Mouse (Mus musculus): ENCODE results near the gene Car14.
"Not testable (repeated sequence)": the region's sequence is repeated elsewhere in the genome, so short reads cannot be mapped to it uniquely, and the experiment has no call there.

Gene Car14

GRCm38 (mm10) chr3:95923429-95923828 is 18.9 kb upstream of the Car14 start:
- not testable (repeated sequence) for DNase-seq

DNA sequence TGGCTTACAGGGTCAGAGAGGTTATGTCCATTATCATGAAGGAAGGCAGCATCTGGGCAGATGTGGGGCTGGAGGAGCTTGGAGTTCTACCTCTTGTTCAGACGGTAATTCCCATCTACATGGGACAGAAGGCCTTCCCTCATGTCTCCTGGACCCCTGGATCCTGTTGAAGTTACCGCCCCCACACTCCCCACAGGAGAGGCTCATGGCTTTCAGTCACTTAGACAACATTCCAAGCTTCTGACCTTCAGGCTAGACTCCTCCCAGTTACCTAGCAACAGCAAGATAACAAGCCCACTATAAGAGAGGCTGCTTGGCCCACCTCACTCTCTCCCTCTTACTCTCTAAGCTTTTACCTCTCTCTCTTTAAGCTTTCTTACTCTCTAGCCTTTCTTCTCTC is 16.0 kb upstream of the Car14 start:
- DNase-seq, result not testable (repeated sequence)

GRCm38 (mm10) chr3:95916760-95917159 is 12.3 kb upstream of the Car14 start:
- DNase-seq, result no peak

DNA sequence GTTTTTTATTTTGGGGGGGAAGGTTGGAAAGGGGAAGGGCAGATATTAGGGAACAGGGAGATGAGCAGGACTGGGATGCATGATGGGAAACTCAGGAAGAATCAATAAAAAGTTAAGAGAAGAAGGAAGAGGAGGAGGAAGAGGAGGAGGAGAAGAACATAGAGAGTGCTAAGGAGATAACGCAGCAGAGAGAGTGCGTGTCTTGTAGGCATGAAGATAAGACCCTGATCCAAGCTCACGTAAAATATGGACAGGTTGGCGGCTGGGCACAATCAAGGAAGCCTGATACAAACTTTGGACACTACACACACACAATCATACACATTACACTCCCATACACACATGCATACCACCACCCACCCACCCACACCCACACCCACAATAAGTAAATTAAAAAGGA is 10.2 kb upstream of the Car14 start:
- no peak for DNase-seq

- no peak for DNase-seq
Measured at GRCm38 (mm10) chr3:95907613-95908012, 3.1 kb upstream of the Car14 start.

DNA sequence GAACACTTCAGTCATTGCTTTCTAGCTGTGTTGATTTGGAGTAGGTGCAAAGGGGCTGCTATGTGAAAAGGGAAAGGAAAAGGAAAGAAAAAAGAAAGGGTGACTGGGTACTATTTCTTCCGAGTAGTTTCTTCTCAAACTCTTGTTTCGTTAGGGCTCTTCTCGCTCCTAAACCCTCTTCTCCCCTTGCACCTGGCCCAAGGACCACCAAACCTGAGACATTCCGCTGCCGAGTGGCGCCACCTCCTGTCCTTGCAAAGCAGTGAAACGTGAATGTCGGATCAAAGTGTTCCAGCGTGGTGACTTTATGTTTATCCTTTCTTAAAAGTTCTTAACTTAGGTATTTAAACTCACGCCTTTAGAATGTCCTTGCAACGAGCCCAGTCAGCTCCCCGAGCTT is 2.4 kb upstream of the Car14 start:
- DNase-seq, result peak; percentile 61

GRCm38 (mm10) chr3:95905940-95906492 is 1.5 kb upstream of the Car14 start:
- peak; percentile 56 for DNase-seq

DNA sequence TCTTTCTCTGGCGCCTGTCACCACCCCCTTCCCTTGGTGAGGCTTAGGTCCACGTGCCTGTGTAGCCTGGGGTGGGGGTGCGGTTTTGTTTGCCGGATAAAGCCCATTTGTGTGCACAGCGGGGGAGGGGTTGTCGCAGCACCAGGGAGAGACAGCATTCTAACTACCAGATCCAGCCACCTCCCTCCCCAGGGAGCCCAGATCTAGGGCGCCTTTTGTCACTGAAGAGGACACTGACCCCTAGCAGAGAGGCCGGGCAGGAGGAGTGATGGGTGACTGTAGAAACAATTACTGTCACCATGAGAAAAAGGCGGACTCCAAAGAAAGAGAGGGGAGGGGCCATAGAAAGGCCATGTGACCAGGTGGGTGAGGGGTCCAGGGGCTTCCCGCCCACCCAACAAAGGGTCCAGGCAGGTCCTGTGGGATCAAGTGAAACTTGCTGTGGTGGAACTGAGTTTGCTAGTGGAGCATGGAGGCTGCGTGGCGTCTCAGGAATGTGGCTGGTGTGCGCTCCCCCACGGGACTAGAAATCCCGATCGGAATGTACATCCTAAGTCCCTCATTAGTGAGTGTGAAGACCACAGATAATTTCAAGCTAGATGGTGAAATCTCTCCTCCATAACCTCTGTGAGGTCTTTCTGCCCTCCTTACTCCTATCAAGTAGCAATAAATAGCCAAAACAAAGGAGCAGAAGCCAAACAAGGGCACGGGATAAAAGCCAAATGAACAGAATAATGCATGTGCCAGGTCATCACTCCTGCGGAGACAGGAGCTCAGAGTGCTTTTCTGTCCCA is 852 bp upstream of the Car14 start:
- DNase-seq, result no peak

- DNase-seq, result peak; percentile 65
Measured at GRCm38 (mm10) chr3:95903753-95904502, 563 bp downstream of the Car14 start.

DNA sequence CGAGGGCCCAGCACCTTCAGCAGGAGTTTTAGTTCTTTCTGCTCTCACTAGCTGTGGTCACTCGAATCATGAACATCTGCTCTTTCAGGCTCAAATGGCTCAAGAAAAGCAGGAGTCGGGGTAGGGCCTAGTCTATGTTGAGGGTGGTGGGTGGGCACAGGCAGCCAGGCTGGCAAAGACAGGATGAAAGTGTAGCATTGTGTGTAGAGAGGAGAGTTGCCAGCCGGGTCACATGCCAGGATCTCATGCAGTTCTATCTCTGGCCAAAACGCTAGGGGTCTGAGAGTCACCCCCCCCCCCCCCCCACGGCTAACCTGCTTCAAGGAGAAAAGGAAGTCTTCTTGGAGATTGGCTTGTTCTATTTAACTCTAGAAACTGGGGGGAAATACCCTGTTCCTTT is 1.8 kb downstream of the Car14 start:
- no peak for DNase-seq

GRCm38 (mm10) chr3:95902373-95902625 is 2.2 kb downstream of the Car14 start:
- DNase-seq, result no peak

DNA sequence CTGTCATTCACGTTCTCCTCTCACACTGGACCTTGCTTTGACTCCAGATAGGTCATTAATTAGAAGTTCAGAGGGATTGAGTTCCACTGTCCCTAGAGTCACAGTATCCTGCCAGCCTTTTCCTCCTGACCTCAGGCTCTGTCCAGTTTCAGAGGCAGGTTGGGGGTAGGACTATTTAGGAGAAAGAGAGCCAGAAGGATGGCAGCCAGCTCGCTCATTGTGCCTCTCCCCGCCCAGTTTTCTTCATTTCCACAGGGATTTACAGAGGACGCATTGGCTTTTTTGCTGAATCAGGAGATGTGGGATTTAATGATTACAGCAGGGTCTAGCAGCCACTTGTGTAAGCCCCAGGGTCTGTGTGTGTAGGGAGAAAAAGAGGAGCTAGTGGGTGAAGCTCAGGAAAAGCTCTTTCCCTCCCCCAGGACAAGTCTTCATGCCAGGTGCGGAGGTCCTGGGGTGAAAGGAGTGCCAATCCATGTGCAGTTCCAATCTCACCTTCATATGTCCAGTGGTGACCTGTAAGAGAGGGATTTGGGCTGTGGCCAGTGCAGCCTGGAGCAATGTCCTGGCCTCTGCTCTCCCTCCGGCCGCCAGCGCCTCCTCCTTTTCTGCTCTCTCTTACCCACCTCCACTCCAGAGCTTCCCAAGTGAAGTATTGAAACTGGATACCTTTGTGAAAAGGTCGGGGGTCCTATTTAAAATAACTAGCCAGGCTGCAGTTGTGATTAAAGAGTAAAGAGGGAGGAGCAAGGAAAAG is 2.7 kb downstream of the Car14 start:
- DNase-seq, result peak; percentile 70

- no peak for DNase-seq
Measured at GRCm38 (mm10) chr3:95899800-95900524, 4.5 kb downstream of the Car14 start.

- not testable (repeated sequence) for DNase-seq
Measured at GRCm38 (mm10) chr3:95895501-95895900, 9.0 kb downstream of the Car14 start.

DNA sequence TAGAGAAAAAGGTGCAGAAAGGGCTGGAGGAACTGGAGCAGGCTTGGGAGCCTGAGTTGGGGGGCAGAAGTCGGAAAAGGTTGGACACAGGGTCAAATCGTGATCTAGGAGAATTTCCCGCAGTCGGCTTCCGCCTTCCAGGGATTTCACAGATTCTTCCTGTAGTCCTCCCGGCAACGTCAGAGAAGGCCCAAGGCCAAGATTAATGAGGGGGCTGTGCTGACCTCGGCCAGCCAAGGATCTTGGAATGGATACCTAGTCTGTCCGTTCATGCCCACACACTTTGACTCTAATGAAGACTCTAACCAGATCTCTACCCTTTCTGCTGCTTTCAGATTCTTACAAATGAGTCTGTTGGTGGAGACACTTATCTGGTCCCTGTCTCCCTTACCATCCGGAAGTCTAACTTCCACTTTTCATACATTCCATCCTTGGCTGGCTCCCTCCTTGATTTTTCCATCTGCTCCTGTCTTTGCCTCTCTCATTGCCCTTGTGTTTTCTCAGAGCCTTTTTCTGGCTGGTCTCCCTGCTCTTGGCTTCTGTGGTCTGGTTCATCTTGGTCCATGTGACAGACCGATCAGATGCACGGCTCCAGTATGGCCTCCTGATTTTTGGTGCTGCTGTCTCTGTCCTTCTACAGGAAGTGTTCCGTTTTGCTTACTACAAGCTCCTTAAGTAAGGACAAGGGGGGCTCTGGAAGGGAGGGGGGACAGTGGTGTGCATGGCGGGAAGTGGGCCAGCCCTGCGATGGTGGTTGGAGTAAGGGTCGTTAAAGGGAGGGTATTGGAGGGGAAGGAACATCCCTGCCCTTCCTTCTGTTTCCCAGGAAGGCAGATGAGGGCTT is 10.0 kb downstream of the Car14 start:
- DNase-seq, result peak; percentile 78

DNA sequence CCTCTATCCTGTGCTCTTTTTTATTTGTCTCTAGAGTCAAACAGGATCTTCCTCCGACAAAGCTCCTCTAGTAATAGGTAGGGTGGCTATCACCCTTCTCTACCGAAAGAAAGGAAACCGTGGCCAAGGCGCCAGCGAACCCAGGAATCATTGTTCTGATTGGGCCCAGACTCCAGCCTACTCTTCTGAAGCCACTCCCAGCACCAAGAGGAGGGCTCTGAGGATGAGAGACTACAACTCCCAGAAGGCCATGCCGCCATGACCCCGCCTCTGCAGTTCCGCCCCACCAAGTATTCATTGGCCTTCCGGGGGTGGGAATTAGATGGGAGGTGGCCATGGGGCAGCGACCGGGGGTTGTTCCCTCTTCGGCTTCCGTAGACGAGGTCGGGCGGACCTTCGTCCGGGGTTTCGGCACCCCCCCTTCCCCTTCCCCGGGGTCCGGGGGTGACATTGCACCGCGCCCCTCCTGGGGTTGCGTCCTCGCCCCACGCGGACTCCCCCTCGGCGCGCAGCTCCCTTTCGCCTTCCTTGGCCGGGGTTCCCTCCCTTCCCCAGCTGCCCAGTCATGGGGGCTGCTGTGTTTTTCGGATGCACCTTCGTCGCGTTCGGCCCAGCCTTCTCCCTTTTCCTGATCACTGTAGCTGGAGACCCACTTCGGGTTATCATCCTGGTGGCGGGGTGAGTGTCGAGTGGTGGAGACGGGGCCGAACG is 10.7 kb downstream of the Car14 start, which contains the start of gene Aph1a:
TSS of gene Aph1a (plus strand) at position 364 of the 711 bp plus-strand sequence.
- peak; percentile 95 for DNase-seq

GRCm38 (mm10) chr3:95893126-95893525 is 11.4 kb downstream of the Car14 start:
- DNase-seq, result no peak

GRCm38 (mm10) chr3:95892066-95893052 is 12.1 kb downstream of the Car14 start:
- DNase-seq, result no peak

GRCm38 (mm10) chr3:95891211-95892065 is 13.1 kb downstream of the Car14 start, which contains the start of gene BC028528:
Gene BC028528 (minus strand): TSS chr3:95892005.
- DNase-seq, result no peak

All from kidney, adult 18-20 months (tissue).